Mouse (Mus musculus) MEL (cell line): ENCODE measurements around the gene Srrm2. TPM values are rescaled to one million over a fixed set of nuclear protein-coding genes. Genes with fewer than 3 reads are reported as not detected.

Experiments used
- DNase-seq: peaks from one replicate; pipeline ENCODE4 v3.0.0; 2011; ENCODE audit warnings: low read depth, low spot score
- H3K27ac ChIP-seq: 2 replicates; pipeline ENCODE4 v1.5.1; 2012; ENCODE audit warnings: low read depth, mild to moderate bottlenecking, control low read depth, low read length, moderate library complexity; ENCODE audit not compliant: control insufficient read depth
- H3K27me3 ChIP-seq, 2 experiments: fragments of 150-350 bp in 1 of 2; sonication (generic) in 1 of 2; 2 replicates each; pipeline ENCODE4 v1.6.1; 2012; ENCODE audit warnings: low read length in 2 of 2, mild to moderate bottlenecking in 2 of 2, improper control_type of control experiment in 1 of 2, moderate library complexity in 1 of 2; ENCODE audit not compliant: insufficient read depth in 2 of 2, control insufficient read depth in 1 of 2
- H3K36me3 ChIP-seq, 2 experiments: 2 replicates each; pipeline ENCODE4 v1.6.1; 2012 to 2014; ENCODE audit warnings: low read length in 2 of 2, improper control_type of control experiment in 1 of 2, inconsistent platforms in 1 of 2, mild to moderate bottlenecking in 1 of 2; ENCODE audit not compliant: insufficient read depth in 2 of 2, control insufficient read depth in 1 of 2
- H3K4me1 ChIP-seq, 2 experiments: fragments of 150-350 bp in 1 of 2; sonication (generic) in 1 of 2; 2 replicates each; pipeline ENCODE4 v1.6.1; 2012; ENCODE audit warnings: low read length in 2 of 2, improper control_type of control experiment in 1 of 2, mild to moderate bottlenecking in 1 of 2; ENCODE audit not compliant: insufficient read depth in 2 of 2, control insufficient read depth in 1 of 2
- H3K4me3 ChIP-seq, 2 experiments: fragments of 150-350 bp in 1 of 2; sonication (generic) in 1 of 2; 2 replicates each; pipeline ENCODE4 v1.5.1; 2012; ENCODE audit warnings: low read depth in 2 of 2, low read length in 2 of 2, mild to moderate bottlenecking in 2 of 2, moderate library complexity in 2 of 2, control low read depth in 1 of 2, improper control_type of control experiment in 1 of 2; ENCODE audit not compliant: control insufficient read depth in 1 of 2, insufficient read depth in 1 of 2
- H3K79me2 ChIP-seq: 2 replicates; pipeline ENCODE4 v1.6.1; 2012; ENCODE audit warnings: mild to moderate bottlenecking, low read length, moderate library complexity; ENCODE audit not compliant: control insufficient read depth, poor library complexity, insufficient read depth
- H3K9ac ChIP-seq: 2 replicates; pipeline ENCODE4 v1.6.1; 2012; ENCODE audit warnings: low read depth, mild to moderate bottlenecking, control low read depth, low read length, moderate library complexity; ENCODE audit not compliant: control insufficient read depth, poor library complexity, severe bottlenecking
- H3K9me3 ChIP-seq: fragments of 150-350 bp; sonication (generic); replicated peaks from 2 replicates; pipeline ENCODE4 v1.6.1; 2012; ENCODE audit warnings: mild to moderate bottlenecking, low read length, improper control_type of control experiment, moderate library complexity; ENCODE audit not compliant: insufficient read depth
- BHLHE40 ChIP-seq: IDR thresholded peaks from 2 replicates; pipeline ENCODE4 v1.6.1; 2012; ENCODE audit warnings: low read depth, mild to moderate bottlenecking, inconsistent platforms, low read length, improper control_type of control experiment, borderline replicate concordance
- CHD1 ChIP-seq: IDR thresholded peaks from 2 replicates; pipeline ENCODE4 v1.6.1; 2012; ENCODE audit warnings: low read depth, mild to moderate bottlenecking, inconsistent platforms, low read length, improper control_type of control experiment
- CHD2 ChIP-seq: IDR thresholded peaks from 2 replicates; pipeline ENCODE4 v1.6.1; 2011; ENCODE audit warnings: low read length, improper control_type of control experiment
- E2F4 ChIP-seq: IDR thresholded peaks from 2 replicates; pipeline ENCODE4 v1.6.1; 2011; ENCODE audit warnings: low read depth, low read length, improper control_type of control experiment, borderline replicate concordance
- ELF1 ChIP-seq: IDR thresholded peaks from 2 replicates; pipeline ENCODE4 v1.6.1; 2014; ENCODE audit warnings: low read depth, mild to moderate bottlenecking, inconsistent platforms, low read length, improper control_type of control experiment, moderate library complexity
- ETS1 ChIP-seq: IDR thresholded peaks from 2 replicates; pipeline ENCODE4 v1.6.1; 2012; ENCODE audit warnings: low read depth, mild to moderate bottlenecking, inconsistent platforms, low read length, improper control_type of control experiment, moderate library complexity
- GATA1 ChIP-seq: IDR thresholded peaks from 2 replicates; pipeline ENCODE4 v1.6.1; 2011; ENCODE audit warnings: low read depth, low read length, improper control_type of control experiment
- JUND ChIP-seq: IDR thresholded peaks from 2 replicates; pipeline ENCODE4 v1.6.1; 2011; ENCODE audit warnings: low read depth, mild to moderate bottlenecking, improper control_type of control experiment, low read length
- KAT2A ChIP-seq: conservative IDR thresholded peaks from 2 replicates; pipeline ENCODE4 v1.6.1; 2012; ENCODE audit warnings: low read depth, low read length, improper control_type of control experiment, inconsistent platforms
- MAFK ChIP-seq: IDR thresholded peaks from 2 replicates; pipeline ENCODE4 v1.6.1; 2011; ENCODE audit warnings: low read depth, mild to moderate bottlenecking, low read length, improper control_type of control experiment, borderline replicate concordance
- MAX ChIP-seq: IDR thresholded peaks from 2 replicates; pipeline ENCODE4 v1.6.1; 2011; ENCODE audit warnings: low read length, improper control_type of control experiment
- MXI1 ChIP-seq: IDR thresholded peaks from 2 replicates; pipeline ENCODE4 v1.6.1; 2011; ENCODE audit warnings: mild to moderate bottlenecking, low read depth, low read length, improper control_type of control experiment
- MYC ChIP-seq: IDR thresholded peaks from 2 replicates; pipeline ENCODE4 v1.6.1; 2011; ENCODE audit warnings: low read depth, mild to moderate bottlenecking, low read length, improper control_type of control experiment, moderate library complexity
- NELFE ChIP-seq: IDR thresholded peaks from 2 replicates; pipeline ENCODE4 v1.6.1; 2011; ENCODE audit warnings: low read depth, low read length, improper control_type of control experiment
- NRF1 ChIP-seq: IDR thresholded peaks from 2 replicates; pipeline ENCODE4 v1.6.1; 2014; ENCODE audit warnings: low read depth, mild to moderate bottlenecking, inconsistent platforms, low read length, improper control_type of control experiment, moderate library complexity; ENCODE audit not compliant: poor library complexity, insufficient read depth, severe bottlenecking
- POLR2AphosphoS5 ChIP-seq: IDR thresholded peaks from 2 replicates; pipeline ENCODE4 v1.6.1; 2012; ENCODE audit warnings: low read depth, borderline replicate concordance, mild to moderate bottlenecking, inconsistent platforms, low read length, moderate library complexity, mixed read lengths
- RCOR1 ChIP-seq: IDR thresholded peaks from 2 replicates; pipeline ENCODE4 v1.6.1; 2012; ENCODE audit warnings: low read depth, mild to moderate bottlenecking, inconsistent platforms, low read length, improper control_type of control experiment
- SIN3A ChIP-seq: IDR thresholded peaks from 2 replicates; pipeline ENCODE4 v1.6.1; 2012; ENCODE audit warnings: low read length, improper control_type of control experiment, inconsistent platforms
- TBP ChIP-seq: IDR thresholded peaks from 2 replicates; pipeline ENCODE4 v1.8.0; 2011; ENCODE audit warnings: low read depth, low read length, improper control_type of control experiment
- TCF12 ChIP-seq: IDR thresholded peaks from 2 replicates; pipeline ENCODE4 v1.6.1; 2014; ENCODE audit warnings: low read depth, mild to moderate bottlenecking, inconsistent platforms, low read length, improper control_type of control experiment, moderate library complexity
- UBTF ChIP-seq: IDR thresholded peaks from 2 replicates; pipeline ENCODE4 v1.6.1; 2012; ENCODE audit warnings: low read depth, mild to moderate bottlenecking, inconsistent platforms, low read length, improper control_type of control experiment, moderate library complexity, borderline replicate concordance; ENCODE audit not compliant: insufficient read depth
- ZC3H11A ChIP-seq: IDR thresholded peaks from 2 replicates; pipeline ENCODE4 v1.6.1; 2012; ENCODE audit warnings: low read depth, mild to moderate bottlenecking, inconsistent platforms, low read length, improper control_type of control experiment
- ZKSCAN1 ChIP-seq: IDR thresholded peaks from 2 replicates; pipeline ENCODE4 v1.6.1; 2012; ENCODE audit warnings: low read depth, mild to moderate bottlenecking, inconsistent platforms, low read length, improper control_type of control experiment, moderate library complexity
- ZMIZ1 ChIP-seq: IDR thresholded peaks from 2 replicates; pipeline ENCODE4 v1.6.1; 2012; ENCODE audit warnings: low read depth, mild to moderate bottlenecking, inconsistent platforms, low read length, improper control_type of control experiment, moderate library complexity
- ZNF384 ChIP-seq: IDR thresholded peaks from 2 replicates; pipeline ENCODE4 v1.6.1; 2012; ENCODE audit warnings: low read depth, mild to moderate bottlenecking, inconsistent platforms, low read length, improper control_type of control experiment
- polyA plus RNA-seq, 2 experiments: library from polyadenylated mRNA; stranded (reverse) in 1 of 2; unstranded in 1 of 2; fragments of >175 nt in 1 of 2; fragments of >200 nt in 1 of 2; gene quantifications; 2 replicates each; pipeline versions ENCODE4 v1.2.1 to v1.2.4; 2012; ENCODE audit warnings: low replicate concordance in 2 of 2, low read depth in 1 of 2; ENCODE audit not compliant: insufficient read length in 2 of 2, insufficient read depth in 1 of 2, missing spikeins in 1 of 2
- total RNA-seq: library from RNA; depleted of rRNA; stranded (reverse); fragments of 300-350 nt; gene quantifications from 2 replicates; pipeline ENCODE4 v1.2.3, GENCODE M21; 2012

Gene Srrm2
- total and polyA plus RNA-seq, 3 experiments: 56.2 to 988 (median 505) TPM

GRCm38 (mm10) chr17:23803366-23804041 lies 13.2 kb downstream of the Srrm2 start:
- peaks cover 53% of the 10 kb centered on the region for H3K79me2 ChIP-seq
- peaks cover 9 to 20% of the 10 kb centered on the region in 2 experiments for H3K36me3 ChIP-seq
- no peaks in the 10 kb centered on the region for H3K9me3 ChIP-seq
- peak; percentile 87 for DNase-seq
- peak; percentile 41; the same call in 1 of the 2 replicates for TF ChIP-seq BHLHE40
- peak; percentile 67 for TF ChIP-seq MAX
- TF ChIP-seq NRF1: peak; percentile 60; the same call in 1 of the 2 replicates
- TF ChIP-seq ETS1: no peak
- peak; percentile 2; the same call in 1 of the 2 replicates for TF ChIP-seq SIN3A
- TF ChIP-seq GATA1: no peak
- peak; percentile 78 for TF ChIP-seq CHD2
- TF ChIP-seq MYC: peak; percentile 4; the same call in 1 of the 2 replicates
- H3K4me1 ChIP-seq: peaks cover 4 to 5% of the 10 kb centered on the region in 2 experiments; a peak in 3 of 4 replicates
- peak overlapping the region; percentile 70 for H3K27ac ChIP-seq
- peak overlapping the region; percentile 85 to 92 for H3K4me3 ChIP-seq
- H3K9ac ChIP-seq: peak overlapping the region; percentile 99
- no peaks in the 10 kb centered on the region for H3K27me3 ChIP-seq

- peak overlapping the region; percentile 99 for H3K9ac ChIP-seq
- TF ChIP-seq UBTF: no peak
- TF ChIP-seq BHLHE40: no peak
- no peak for TF ChIP-seq ZC3H11A
- no peak for TF ChIP-seq ZMIZ1
- TF ChIP-seq NELFE: no peak
- TF ChIP-seq ELF1: 0 out of 2 replicates have a peak, but pooled peaks have one; percentile 42
- TF ChIP-seq ZNF384: no peak
- no peak for TF ChIP-seq JUND
- TF ChIP-seq TCF12: no peak
- peak; percentile 86 for TF ChIP-seq MXI1
- TF ChIP-seq E2F4: no peak
- TF ChIP-seq ZKSCAN1: no peak
- TF ChIP-seq POLR2AphosphoS5: no peak
- TF ChIP-seq TBP: no peak
- no peak for TF ChIP-seq KAT2A
- TF ChIP-seq MAFK: no peak
- no peak for TF ChIP-seq MYC
- no peak for TF ChIP-seq RCOR1
- TF ChIP-seq SIN3A: peak; percentile 88
- TF ChIP-seq CHD1: no peak; the same call in 1 of the 2 replicates
- peaks cover 17 to 20% of the 10 kb centered on the region in 2 experiments for H3K36me3 ChIP-seq
- DNase-seq: peak; percentile 68
- H3K79me2 ChIP-seq: peaks cover 56% of the 10 kb centered on the region
- H3K9me3 ChIP-seq: no peaks in the 10 kb centered on the region
- H3K4me3 ChIP-seq: peak overlapping the region; percentile 85 to 92
- peak overlapping the region; percentile 22; the same call in 1 of the 2 replicates for H3K27ac ChIP-seq
- H3K4me1 ChIP-seq: peaks cover 4 to 5% of the 10 kb centered on the region in 2 experiments; a peak in 3 of 4 replicates
- no peaks in the 10 kb centered on the region for H3K27me3 ChIP-seq
Observed at GRCm38 (mm10) chr17:23804426-23805085, 14.2 kb downstream of the Srrm2 start.
